Mouse (Mus musculus) cortical plate, adult 2 months (tissue): ENCODE measurements around the gene Suclg2.

Experiments used
- CTCF ChIP-seq: fragments of 200-500 bp; IDR thresholded peaks from 2 replicates; pipeline ENCODE4 v1.5.1; 2011; ENCODE audit warnings: mild to moderate bottlenecking, control low read depth, low read length; ENCODE audit not compliant: insufficient read depth; ENCODE audit errors: extremely low read depth
- POLR2A ChIP-seq: fragments of 200-500 bp; IDR thresholded peaks from 2 replicates; pipeline ENCODE4 v1.6.1; 2011; ENCODE audit warnings: mild to moderate bottlenecking, low read length, control low read depth; ENCODE audit not compliant: insufficient read depth; ENCODE audit errors: extremely low read depth

DNA sequence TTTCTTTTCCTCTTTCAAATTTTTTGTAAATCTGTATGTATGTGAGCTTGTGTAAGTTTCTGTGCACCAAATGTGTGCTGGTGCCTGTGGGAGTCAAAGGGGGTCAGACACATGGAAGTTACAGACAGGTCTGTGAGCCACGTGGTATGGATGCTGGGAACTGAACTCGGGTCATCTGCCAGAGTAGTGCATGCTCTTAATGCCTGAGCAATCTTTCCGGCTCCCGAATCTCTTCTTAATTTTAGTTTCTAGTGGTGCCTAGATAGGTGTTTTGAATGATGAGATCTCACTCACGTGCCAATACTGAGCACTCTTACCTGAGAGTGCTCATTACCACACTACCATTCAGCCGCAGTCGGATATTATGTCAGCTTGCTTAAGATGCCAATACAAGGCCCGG is 60.9 kb downstream of the Suclg2 start:
- TF ChIP-seq CTCF: no peak
- no peak for TF ChIP-seq POLR2A
